Mouse (Mus musculus) layer of hippocampus, postnatal 25 days (tissue): ENCODE measurements at regions not wholly inside any gene's neighbourhood (a gene's known extent, or its start where the extent isn't known, plus 50 kb on each side); places are given as distances from the start of the nearest gene placed in this dataset.

Source experiments
- DNase-seq, 2 experiments: peaks; one replicate each; pipeline ENCODE4 v3.0.0; 2022; ENCODE audit warnings: mixed read lengths in 2 of 2, low spot score in 1 of 2; ENCODE audit errors: extremely low spot score in 1 of 2

- DNase-seq = peak in 1 of 2 experiments; percentile 38
Measured at GRCm38 (mm10) chr9:47054595-47054994, 56.1 kb downstream of the Gm4791 start.

- DNase-seq = no peak
Measured at GRCm38 (mm10) chr9:47055558-47055957, 57.0 kb downstream of the Gm4791 start.

GRCm38 (mm10) chr9:47059339-47060005, 60.9 kb downstream of the Gm4791 start:
- DNase-seq = no peak

- DNase-seq = no peak
Measured at GRCm38 (mm10) chr9:47060757-47061156, 62.2 kb downstream of the Gm4791 start.

- DNase-seq = no peak
Measured at GRCm38 (mm10) chr9:47062516-47062915, 64.0 kb downstream of the Gm4791 start.

GRCm38 (mm10) chr9:47063751-47064150, 65.2 kb downstream of the Gm4791 start:
- no peak for DNase-seq

GRCm38 (mm10) chr9:47064463-47065032, 66.0 kb downstream of the Gm4791 start:
- DNase-seq = no peak

- no peak for DNase-seq
Measured at GRCm38 (mm10) chr9:47069436-47069835, 70.9 kb downstream of the Gm4791 start.

- DNase-seq = no peak
Measured at GRCm38 (mm10) chr9:47070958-47071357, 72.4 kb downstream of the Gm4791 start.

- no peak for DNase-seq
Measured at GRCm38 (mm10) chr9:47076946-47077345, 78.4 kb downstream of the Gm4791 start.

- no peak for DNase-seq
Measured at GRCm38 (mm10) chr9:47077416-47077815, 78.9 kb downstream of the Gm4791 start.

- DNase-seq = no peak
Measured at GRCm38 (mm10) chr9:47077945-47078344, 79.4 kb downstream of the Gm4791 start.

GRCm38 (mm10) chr9:47081407-47081806, 82.9 kb downstream of the Gm4791 start:
- DNase-seq = no peak

GRCm38 (mm10) chr9:47091796-47092195, 93.3 kb downstream of the Gm4791 start:
- no peak for DNase-seq

- no peak for DNase-seq
Measured at GRCm38 (mm10) chr9:47095656-47096055, 97.1 kb downstream of the Gm4791 start.

- no peak for DNase-seq
Measured at GRCm38 (mm10) chr9:47103316-47103715, 104.8 kb downstream of the Gm4791 start.

GRCm38 (mm10) chr9:47103966-47104365, 105.4 kb downstream of the Gm4791 start:
- DNase-seq = no peak

- no peak for DNase-seq
Measured at GRCm38 (mm10) chr9:47108096-47108495, 109.6 kb downstream of the Gm4791 start.

- no peak for DNase-seq
Measured at GRCm38 (mm10) chr9:47119253-47119652, 120.7 kb downstream of the Gm4791 start.

GRCm38 (mm10) chr9:47123113-47123512, 124.6 kb downstream of the Gm4791 start:
- no peak for DNase-seq

GRCm38 (mm10) chr9:47125517-47125916, 127.0 kb downstream of the Gm4791 start:
- DNase-seq = no peak

GRCm38 (mm10) chr9:47126236-47126635, 127.7 kb downstream of the Gm4791 start:
- no peak for DNase-seq
